15 mouse cellular contexts compared by ENCODE assay signal in genomic region chr2:103946892-103947291, GRCm38 (mm10).
"Had no signal": no experiment of that assay in that cellular context is flagged by ENCODE, and none has a peak within 500 bp of the region (broad histone marks: within the 10 kb centered on the region; RNA-seq: fewer than 3 reads in every experiment).

No protein-coding gene starts in this region.

- H3K27ac ChIP-seq: limb, embryonic 10.5 days; liver, embryonic 14.5 days; midbrain, embryonic 10.5 days; neural tube, embryonic 13.5 days; stomach, embryonic 15.5 days had no signal

- H3K4me1 ChIP-seq: stomach, embryonic 15.5 days had no signal

- H3K27me3 ChIP-seq: neural tube, embryonic 13.5 days; stomach, embryonic 15.5 days had no signal

- ATAC-seq: intestine, postnatal 0 days had no signal

- H3K9ac ChIP-seq: liver, embryonic 14.5 days; lung, embryonic 14.5 days; neural tube, embryonic 13.5 days; stomach, embryonic 15.5 days had no signal

- H3K4me3 ChIP-seq: limb, embryonic 10.5 days; midbrain, embryonic 10.5 days; neural tube, embryonic 13.5 days; stomach, embryonic 15.5 days had no signal

- H3K4me2 ChIP-seq: lung, embryonic 14.5 days; neural tube, embryonic 13.5 days; stomach, embryonic 15.5 days had no signal

- H3K36me3 ChIP-seq: limb, embryonic 10.5 days; midbrain, embryonic 10.5 days; neural tube, embryonic 13.5 days; stomach, embryonic 15.5 days had no signal

- H3K9me3 ChIP-seq: limb, embryonic 10.5 days; midbrain, embryonic 10.5 days; neural tube, embryonic 13.5 days; stomach, embryonic 15.5 days had no signal

- DNase-seq: kidney, adult 8-10 months; kidney, postnatal 25 days; lung, embryonic 14.5 days; lung, postnatal 10 days; lung, postnatal 4 days; midbrain, embryonic 14.5 days; retina, postnatal 1 day; thymus, adult 2 months; thymus, postnatal 25 days had no signal
